Mouse (Mus musculus) CD4-positive, CD25-positive, alpha-beta regulatory T cell, adult 9 weeks (primary cell): ENCODE results near the gene Dhrs7c. TPM values are rescaled to one million over a fixed set of nuclear protein-coding genes. Genes with fewer than 3 reads are reported as not detected.

Source experiments
- polyA plus RNA-seq: library from polyadenylated mRNA; unstranded; fragments of 100-300 nt; shearing (Covaris generic); gene quantifications from one replicate; pipeline ENCODE4 v1.2.1, GENCODE M21; 2017

The Dhrs7c gene
- polyA plus RNA-seq: not detected

DNA sequence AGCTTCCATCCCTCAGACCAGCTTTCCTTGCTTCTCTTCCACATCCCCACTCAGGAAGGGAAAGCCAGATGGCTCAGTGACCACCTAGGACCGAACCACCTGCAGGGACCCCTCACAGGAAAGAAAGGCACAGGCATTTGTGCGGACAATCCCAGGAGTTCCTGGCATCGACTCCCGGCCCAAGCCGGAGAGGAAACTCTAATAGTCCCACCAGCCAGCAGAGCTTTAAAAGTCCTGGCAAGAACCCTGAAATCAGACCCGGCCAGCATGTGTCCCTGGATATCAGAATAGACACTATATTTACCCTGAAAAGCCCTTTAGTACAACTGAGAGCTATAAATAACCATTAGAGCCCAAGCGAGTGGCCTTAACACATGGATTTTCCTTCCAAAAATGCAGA, at the start of gene Dhrs7c:
TSS of gene Dhrs7c (plus strand) at position 257 of the 400 bp plus-strand sequence.

GRCm38 (mm10) chr11:67771053-67771452, 26.9 kb upstream of the Dhrs7c start, which contains the start of gene Glp2r:
Gene Glp2r, minus strand, starts transcription at chr11:67771153.

DNA sequence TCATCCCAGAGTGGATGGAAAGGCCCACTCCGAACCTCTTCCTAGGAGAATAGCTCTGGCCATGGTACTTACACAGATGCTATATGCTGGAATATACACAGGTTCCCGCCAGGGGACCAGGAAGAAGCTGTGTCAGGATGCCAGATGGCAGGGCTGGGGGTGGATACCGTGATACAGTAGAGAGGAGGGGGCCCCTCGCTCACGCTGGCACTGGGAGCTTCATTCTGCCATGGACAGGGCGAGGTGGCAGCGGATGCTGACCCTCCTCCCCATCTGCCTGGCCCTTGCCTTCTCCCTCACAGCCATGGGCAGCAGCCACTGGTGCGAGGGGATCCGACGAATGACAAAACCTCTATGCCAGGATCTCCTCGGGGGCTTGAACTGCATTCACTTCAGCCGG, 23.6 kb upstream of the Dhrs7c start, which contains the start of gene Gsg1l2:
TSS of gene Gsg1l2 (plus strand) at position 230 of the 400 bp plus-strand sequence.

Other genes starting within 250 kb of the Dhrs7c start
- not detected for gene Rcvrn, start 102.9 kb upstream of the Dhrs7c start, polyA plus RNA-seq
- not detected for gene Glp2r, start 27.0 kb upstream of the Dhrs7c start, polyA plus RNA-seq
- not detected for gene Gsg1l2, start 23.6 kb upstream of the Dhrs7c start, polyA plus RNA-seq
- gene Usp43, start 124.0 kb downstream of the Dhrs7c start, polyA plus RNA-seq: not detected
- not detected for gene Cfap52, start 167.5 kb downstream of the Dhrs7c start, polyA plus RNA-seq
- gene Stx8, start 168.0 kb downstream of the Dhrs7c start, polyA plus RNA-seq: 89.0 TPM